Mouse (Mus musculus) lung, embryonic 14.5 days (tissue): ENCODE measurements at regions not wholly inside any gene's neighbourhood (a gene's known extent, or its start where the extent isn't known, plus 50 kb on each side); places are given as distances from the start of the nearest gene placed in this dataset.
"Not testable (repeated sequence)": the region's sequence is repeated elsewhere in the genome, so short reads cannot be mapped to it uniquely, and the experiment has no call there.

Experiments used
- ATAC-seq: fragments of 200-750 bp; cut with Nextera tagmentation; 2 replicates; pipeline ENCODE4 v1.8.0; 2017; ENCODE audit warnings: mild to moderate bottlenecking, moderate TSS enrichment, moderate library complexity; ENCODE audit not compliant: insufficient read depth
- DNase-seq: peaks from one replicate; pipeline ENCODE4 v3.0.0-alpha.2; 2015
- H3K27ac ChIP-seq: fragments of 300-500 bp; sonication (generic); 2 replicates; pipeline ENCODE4 v1.5.1; 2014; ENCODE audit warnings: low read depth, mild to moderate bottlenecking, moderate library complexity
- H3K27me3 ChIP-seq: fragments of 300-500 bp; sonication (generic); 2 replicates; pipeline ENCODE4 v1.6.1; 2014; ENCODE audit warnings: low read length, control low read depth; ENCODE audit not compliant: insufficient read depth
- H3K36me3 ChIP-seq: fragments of 300-500 bp; sonication (generic); 2 replicates; pipeline ENCODE4 v1.6.1; 2014; ENCODE audit warnings: control low read depth; ENCODE audit not compliant: insufficient read depth
- H3K4me1 ChIP-seq: fragments of 300-500 bp; sonication (generic); 2 replicates; pipeline ENCODE4 v1.6.1; 2014; ENCODE audit warnings: antibody characterized with exemption, control low read depth; ENCODE audit not compliant: insufficient read depth
- H3K4me2 ChIP-seq: fragments of 300-500 bp; sonication (generic); 2 replicates; pipeline ENCODE4 v1.6.1; 2014; ENCODE audit warnings: mild to moderate bottlenecking
- H3K4me3 ChIP-seq: fragments of 300-500 bp; sonication (generic); 2 replicates; pipeline ENCODE4 v1.5.1; 2014; ENCODE audit warnings: low read depth, low read length
- H3K9ac ChIP-seq: fragments of 300-500 bp; sonication (generic); 2 replicates; pipeline ENCODE4 v1.6.1; 2014
- H3K9me3 ChIP-seq: fragments of 300-500 bp; sonication (generic); 2 replicates; pipeline ENCODE4 v1.6.1; 2016; ENCODE audit warnings: low read depth, low read length, control low read depth
- CTCF ChIP-seq: IDR thresholded peaks from 2 replicates; pipeline ENCODE4 v1.5.1; 2016; ENCODE audit warnings: antibody characterized with exemption, low read depth
- WGBS: fragments of 180-500 bp; shearing (Covaris S2); extraction: QIAGEN DNeasy Blood & Tissue Kit; methylation state at CpG from one replicate; pipeline ENCODE4 v1.1.7; 2014; 5-methylcytosine and 5-hydroxymethylcytosine counted together

GRCm38 (mm10) chr1:165017793-165018192 is 82.5 kb upstream of the Xcl1 start:
- no peaks in the 10 kb centered on the region for H3K27me3 ChIP-seq
- H3K9me3 ChIP-seq, result no peaks in the 10 kb centered on the region
- no peaks in the 10 kb centered on the region for H3K36me3 ChIP-seq
- no peak overlapping the region for H3K27ac ChIP-seq
- TF ChIP-seq CTCF, result no peak
- H3K4me1 ChIP-seq, result no peaks in the 10 kb centered on the region
- H3K4me2 ChIP-seq, result no peak overlapping the region
- WGBS, result 79% methylated on average over 6 of the region's 6 CpGs
- ATAC-seq, result no peak
- no peak overlapping the region for H3K4me3 ChIP-seq
- DNase-seq, result no peak
- no peak overlapping the region for H3K9ac ChIP-seq

- no peaks in the 10 kb centered on the region for H3K9me3 ChIP-seq
- no peak for ATAC-seq
- H3K36me3 ChIP-seq, result no peaks in the 10 kb centered on the region
- no peak for TF ChIP-seq CTCF
- WGBS, result 42% methylated on average over 1 of the region's 1 CpGs
- no peak overlapping the region for H3K9ac ChIP-seq
- H3K27me3 ChIP-seq, result no peaks in the 10 kb centered on the region
- H3K4me2 ChIP-seq, result no peak overlapping the region
- no peak overlapping the region for H3K4me3 ChIP-seq
- no peaks in the 10 kb centered on the region for H3K4me1 ChIP-seq
- no peak overlapping the region for H3K27ac ChIP-seq
- DNase-seq, result no peak
Measured at GRCm38 (mm10) chr1:165014328-165014727, 79.0 kb upstream of the Xcl1 start.

- no peak for ATAC-seq
- no peak overlapping the region for H3K4me3 ChIP-seq
Measured at GRCm38 (mm10) chr1:165013428-165013827, 78.1 kb upstream of the Xcl1 start.

DNA sequence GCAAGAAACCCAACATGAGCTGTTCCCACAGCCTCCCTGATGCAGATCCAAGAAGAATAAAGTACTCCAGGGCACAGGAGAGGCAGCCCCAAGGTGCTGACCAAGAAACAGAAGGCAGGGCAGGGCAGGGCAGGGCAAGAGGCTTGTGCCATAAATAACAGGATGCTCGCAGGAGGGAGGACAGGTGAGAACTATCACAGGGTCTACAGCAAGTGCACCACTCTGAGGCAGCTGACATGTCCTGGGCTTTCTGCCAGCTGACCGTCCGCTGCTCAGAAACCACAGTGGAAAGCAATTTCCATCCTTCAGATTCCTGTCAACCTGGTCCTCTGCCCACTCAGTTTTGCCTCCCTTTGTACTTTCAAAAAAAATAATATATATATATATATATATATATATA is 77.0 kb upstream of the Xcl1 start:
- H3K4me2 ChIP-seq, result no peak overlapping the region
- H3K36me3 ChIP-seq, result no peaks in the 10 kb centered on the region
- WGBS, result 39% methylated on average over 3 of the region's 3 CpGs
- peak; percentile 38 for DNase-seq
- ATAC-seq, result no peak
- no peaks in the 10 kb centered on the region for H3K9me3 ChIP-seq
- H3K4me1 ChIP-seq, result no peaks in the 10 kb centered on the region
- TF ChIP-seq CTCF, result no peak
- H3K27me3 ChIP-seq, result no peaks in the 10 kb centered on the region
- no peak overlapping the region for H3K9ac ChIP-seq
- no peak overlapping the region for H3K27ac ChIP-seq
- no peak overlapping the region for H3K4me3 ChIP-seq

More at GRCm38 (mm10) chr1:165013428-165013827, 78.1 kb upstream of the Xcl1 start:
- no peak overlapping the region for H3K27ac ChIP-seq
- no peaks in the 10 kb centered on the region for H3K36me3 ChIP-seq
- no peaks in the 10 kb centered on the region for H3K9me3 ChIP-seq
- DNase-seq, result no peak
- TF ChIP-seq CTCF, result no peak
- H3K9ac ChIP-seq, result no peak overlapping the region
- 61% methylated on average over 2 of the region's 2 CpGs for WGBS
- no peak overlapping the region for H3K4me2 ChIP-seq
- H3K27me3 ChIP-seq, result no peaks in the 10 kb centered on the region
- no peaks in the 10 kb centered on the region for H3K4me1 ChIP-seq

DNA sequence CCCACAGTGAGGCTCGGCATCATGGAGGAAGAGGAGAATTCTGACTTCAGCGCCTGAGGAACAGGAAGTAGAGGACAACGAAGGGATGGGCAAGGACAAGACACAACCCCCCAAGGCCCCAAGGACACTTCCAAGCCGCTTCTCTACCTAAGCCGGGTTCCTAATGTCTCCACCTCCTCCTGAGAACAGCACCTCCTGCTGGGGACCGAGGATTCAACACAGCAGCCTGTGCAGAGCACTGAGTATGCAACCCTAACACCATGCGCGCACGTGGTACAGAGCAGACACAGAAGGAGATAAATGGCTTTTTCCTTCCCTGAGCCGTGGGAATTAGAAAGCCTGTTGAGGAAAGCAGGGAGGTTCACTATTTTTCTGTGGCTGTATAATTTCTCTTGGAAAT is 64.2 kb upstream of the Xcl1 start:
- H3K27me3 ChIP-seq, result no peaks in the 10 kb centered on the region
- no peak overlapping the region for H3K4me2 ChIP-seq
- no peak overlapping the region for H3K4me3 ChIP-seq
- H3K36me3 ChIP-seq, result no peaks in the 10 kb centered on the region
- peak; percentile 22; the same call in 1 of the 2 replicates for TF ChIP-seq CTCF
- H3K9ac ChIP-seq, result no peak overlapping the region
- no peaks in the 10 kb centered on the region for H3K4me1 ChIP-seq
- no peaks in the 10 kb centered on the region for H3K9me3 ChIP-seq
- ATAC-seq, result no peak
- no peak for DNase-seq
- WGBS, result 58% methylated on average over 10 of the region's 10 CpGs
- no peak overlapping the region for H3K27ac ChIP-seq

DNA sequence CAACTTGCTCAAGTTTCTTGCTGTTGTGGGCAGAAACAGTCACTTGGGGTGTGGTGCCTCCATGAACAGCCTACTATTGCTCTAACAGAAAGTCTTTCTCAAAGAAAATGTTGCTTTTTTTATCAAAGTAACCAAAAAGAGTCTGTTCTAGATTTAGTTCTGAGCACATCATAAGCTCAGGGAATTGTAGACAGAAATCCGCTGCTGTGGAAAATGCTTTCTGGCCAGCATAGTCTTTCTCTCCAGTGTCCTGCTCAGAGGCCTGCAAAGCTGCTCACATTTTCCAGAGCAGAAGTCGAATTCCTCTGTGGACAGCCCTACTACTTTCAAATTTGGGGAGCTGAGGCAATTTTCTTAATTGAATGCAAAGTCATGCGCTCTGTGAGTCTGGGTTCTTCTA is 63.3 kb upstream of the Xcl1 start:
- ATAC-seq (no peak), DNase-seq (no peak)
- Histone ChIP-seq H3K27me3 (no peaks in the 10 kb centered on the region), H3K4me1 (no peaks in the 10 kb centered on the region), H3K9ac (no peak overlapping the region), H3K9me3 (no peaks in the 10 kb centered on the region), H3K4me2 (no peak overlapping the region), H3K27ac (no peak overlapping the region), H3K4me3 (no peak overlapping the region), H3K36me3 (no peaks in the 10 kb centered on the region)
- 79% methylated on average over 3 of the region's 3 CpGs for WGBS
- no peak for TF ChIP-seq CTCF

DNA sequence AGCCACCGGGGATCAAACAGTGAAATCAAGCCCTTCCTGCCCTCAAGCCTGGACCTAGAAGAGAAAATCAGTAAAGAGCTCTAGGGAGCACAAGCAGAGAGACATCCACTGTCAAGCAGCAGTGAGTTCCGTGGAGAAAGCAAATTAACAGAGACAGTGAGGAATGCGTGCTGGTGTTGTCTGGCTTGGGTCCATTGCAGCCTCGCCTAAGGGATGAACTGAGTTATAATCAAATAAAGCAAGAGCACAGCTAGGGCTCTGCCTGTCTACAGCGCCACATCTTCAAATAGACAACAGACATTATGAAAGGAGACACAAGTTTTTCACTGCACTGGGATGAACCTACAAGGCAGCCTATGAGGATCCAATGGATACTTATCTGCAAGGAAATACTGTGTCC is 62.3 kb upstream of the Xcl1 start:
- Histone ChIP-seq H3K27ac (no peak overlapping the region), H3K27me3 (no peaks in the 10 kb centered on the region)
- 41% methylated on average over 5 of the region's 5 CpGs for WGBS

DNA sequence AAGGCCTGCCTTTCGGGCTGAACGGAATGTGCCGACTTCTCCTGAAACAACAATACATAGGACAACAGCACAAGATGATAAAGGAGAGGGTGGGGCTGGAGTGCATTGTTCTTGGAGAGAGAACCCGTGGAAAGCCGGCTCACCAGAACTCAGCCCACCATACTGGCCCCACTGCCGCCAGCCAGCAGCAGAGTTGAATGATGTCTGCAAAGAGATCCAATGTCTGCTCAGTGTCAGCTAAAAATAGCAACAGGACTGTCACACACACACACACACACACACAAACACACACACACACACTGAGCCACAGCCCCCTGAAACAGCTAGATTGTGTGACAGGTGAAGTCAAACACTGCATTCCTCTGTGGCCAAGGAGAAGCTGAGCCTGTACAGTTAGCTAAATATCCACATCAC is 58.9 kb upstream of the Xcl1 start:
- DNase-seq (no peak), ATAC-seq (0 out of 2 replicates have a peak, but pooled peaks have one; percentile 31)
- Histone ChIP-seq H3K4me3 (no peak overlapping the region), H3K27ac (no peak overlapping the region), H3K9me3 (no peaks in the 10 kb centered on the region), H3K4me2 (no peak overlapping the region), H3K9ac (no peak overlapping the region), H3K27me3 (no peaks in the 10 kb centered on the region), H3K4me1 (no peaks in the 10 kb centered on the region), H3K36me3 (no peaks in the 10 kb centered on the region)
- TF ChIP-seq CTCF, result no peak
- WGBS, result 6% methylated on average over 6 of the region's 6 CpGs

More for the DNA sequence above, 62.3 kb upstream of the Xcl1 start:
- Histone ChIP-seq H3K9me3 (no peaks in the 10 kb centered on the region), H3K36me3 (no peaks in the 10 kb centered on the region), H3K4me3 (no peak overlapping the region), H3K4me2 (no peak overlapping the region), H3K4me1 (no peaks in the 10 kb centered on the region), H3K9ac (no peak overlapping the region)
- TF ChIP-seq CTCF, result no peak
- ATAC-seq (no peak), DNase-seq (peak; percentile 4)

DNA sequence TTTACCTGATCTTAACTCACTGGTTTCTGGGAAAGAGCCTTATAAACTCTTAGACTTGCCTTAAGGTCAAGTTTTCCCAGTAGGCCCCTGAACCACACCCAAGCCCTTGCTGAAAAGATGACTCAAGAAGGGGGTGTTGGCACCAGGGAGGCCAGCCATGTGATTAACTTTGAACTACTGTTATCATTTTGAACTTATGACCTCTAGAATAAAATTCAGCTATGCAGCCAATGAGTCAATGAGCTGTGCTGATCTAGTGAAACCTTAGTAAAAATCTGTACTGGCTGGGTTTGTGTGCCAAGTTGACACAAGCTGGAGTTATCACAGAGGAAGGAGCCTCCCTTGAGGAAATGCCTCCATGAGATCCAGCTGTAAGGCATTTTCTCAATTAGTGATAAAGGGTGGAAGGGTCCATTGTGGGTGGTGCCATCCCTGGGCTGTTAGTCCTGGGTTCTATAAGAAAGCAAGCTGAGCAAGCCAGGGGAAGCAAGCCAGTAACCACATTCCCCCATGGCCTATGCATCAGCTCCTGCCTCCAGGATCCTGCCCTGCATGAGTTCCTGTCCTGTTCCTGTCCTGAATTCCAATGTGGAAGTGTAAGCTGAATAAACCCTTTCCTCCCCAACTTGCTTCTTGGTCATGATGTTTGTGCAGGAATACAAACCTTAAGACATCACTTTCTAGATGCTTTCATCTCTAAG is 58.0 kb upstream of the Xcl1 start:
- not testable (repeated sequence) for DNase-seq, H3K9ac ChIP-seq, H3K27me3 ChIP-seq, H3K4me3 ChIP-seq, H3K27ac ChIP-seq, H3K9me3 ChIP-seq, ATAC-seq, H3K4me2 ChIP-seq, H3K4me1 ChIP-seq, H3K36me3 ChIP-seq
